Mouse (Mus musculus) heart, adult 10 weeks (tissue): Measurements from ENCODE around the gene Gm28308. TPM values are rescaled to one million over a fixed set of nuclear protein-coding genes. Genes with fewer than 3 reads are reported as not detected.

Experiments used
- polyA plus RNA-seq: library from polyadenylated mRNA; stranded (reverse); fragments of 350-450 nt; fragmentation: Illumina TruSeq; extraction: RNeasy Lipid Tissue Mini Kit (QIAGEN cat#74804); gene quantifications from one replicate; pipeline ENCODE4 v1.2.3, GENCODE M21; 2014; ENCODE audit warnings: low read depth, low replicate concordance

Gm28308 gene
- polyA plus RNA-seq, result not detected

GRCm38 (mm10) chr6:52213119-52213986 is at the start of gene Gm28308, which contains the start of gene Hoxa3:
Gene Gm28308 (minus strand): TSS chr6:52213339.
Gene Hoxa3 (minus strand): TSS chr6:52213336.

GRCm38 (mm10) chr6:52260654-52261575 is 47.8 kb upstream of the Gm28308 start, which contains the start of gene Hoxa13:
Gene Hoxa13 (minus strand): TSS chr6:52260880.

GRCm38 (mm10) chr6:52245757-52246142 is 32.6 kb upstream of the Gm28308 start, which contains the start of gene Hoxa11:
Gene Hoxa11 (minus strand): TSS chr6:52245810.

GRCm38 (mm10) chr6:52240389-52241000 is 27.4 kb upstream of the Gm28308 start, which contains the start of gene Hoxa10:
Gene Hoxa10 (minus strand): TSS chr6:52240854.

GRCm38 (mm10) chr6:52230516-52231165 is 17.5 kb upstream of the Gm28308 start, which contains the start of gene Hoxa9:
Gene Hoxa9 (minus strand): TSS chr6:52231089.

GRCm38 (mm10) chr6:52221337-52221992 is 8.3 kb upstream of the Gm28308 start, which contains the start of gene Hoxa7:
Gene Hoxa7 (minus strand): TSS chr6:52221854.

GRCm38 (mm10) chr6:52208072-52208867 is 4.9 kb downstream of the Gm28308 start, which contains the start of gene Hoxa6:
Gene Hoxa6 (minus strand): TSS chr6:52208722.

GRCm38 (mm10) chr6:52204050-52204752 is 8.9 kb downstream of the Gm28308 start, which contains the start of gene Hoxa5:
Gene Hoxa5 (minus strand): TSS chr6:52204587.

GRCm38 (mm10) chr6:52190906-52191810 is 22.0 kb downstream of the Gm28308 start, which contains the start of gene Hoxa4:
Gene Hoxa4 (minus strand): TSS chr6:52191753.

GRCm38 (mm10) chr6:52177061-52177735 is 35.9 kb downstream of the Gm28308 start, which contains the start of gene 5730596B20Rik:
Gene 5730596B20Rik (plus strand): TSS chr6:52177498.

GRCm38 (mm10) chr6:52164626-52165440 is 48.3 kb downstream of the Gm28308 start, which contains the start of gene Hoxa2:
Gene Hoxa2 (minus strand): TSS chr6:52164831.

GRCm38 (mm10) chr6:52158276-52159051 is 54.7 kb downstream of the Gm28308 start, which contains the start of gene Hoxa1:
Gene Hoxa1 (minus strand): TSS chr6:52158317.

